Mouse (Mus musculus) cerebellum, adult 18-20 months (tissue): ENCODE measurements around the gene Slc22a23.

Experiments
- DNase-seq, 2 experiments: peaks; one replicate each; pipeline ENCODE4 v3.0.0; 2021

Slc22a23 gene

DNA sequence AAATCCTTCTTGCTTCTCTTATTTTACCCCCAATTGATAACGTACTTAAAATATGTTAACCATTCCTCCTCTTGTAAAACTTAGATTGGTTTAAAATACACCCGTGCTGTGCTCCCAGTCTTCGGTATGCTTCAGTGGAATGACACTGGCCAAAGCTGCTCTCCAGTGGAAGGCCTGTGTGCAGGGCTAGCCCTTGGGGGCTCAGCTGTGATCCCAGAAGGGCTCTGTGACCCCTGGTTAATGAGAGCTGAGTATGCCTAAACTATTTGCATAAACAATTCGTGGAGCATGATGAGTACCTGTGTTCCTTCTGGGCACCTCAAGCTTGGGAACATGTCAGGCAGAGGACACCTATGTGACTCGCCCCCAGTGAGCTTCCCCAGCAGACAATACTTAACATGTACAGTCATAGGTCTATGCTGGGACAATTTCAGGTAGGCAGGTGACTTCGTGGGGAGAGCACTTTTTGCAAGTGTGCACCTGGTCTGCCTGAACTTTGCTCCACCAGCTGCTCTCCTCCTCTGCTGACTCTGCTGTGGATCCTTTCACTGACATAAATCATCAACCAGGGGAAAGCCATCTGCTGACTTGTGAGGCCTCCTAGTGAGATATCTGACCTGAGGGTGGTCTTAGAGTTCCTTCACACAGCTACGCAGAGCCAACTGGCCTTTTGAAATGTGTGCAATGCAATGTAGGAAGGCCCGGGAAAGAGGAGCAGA lies 77.9 kb downstream of the Slc22a23 start:
- no peak for DNase-seq

GRCm38 (mm10) chr13:34266067-34266466 lies 78.9 kb downstream of the Slc22a23 start:
- no peak for DNase-seq

- DNase-seq, result no peak
These were observed 79.4 kb downstream of the Slc22a23 start for GRCm38 (mm10) chr13:34265576-34265975.

DNA sequence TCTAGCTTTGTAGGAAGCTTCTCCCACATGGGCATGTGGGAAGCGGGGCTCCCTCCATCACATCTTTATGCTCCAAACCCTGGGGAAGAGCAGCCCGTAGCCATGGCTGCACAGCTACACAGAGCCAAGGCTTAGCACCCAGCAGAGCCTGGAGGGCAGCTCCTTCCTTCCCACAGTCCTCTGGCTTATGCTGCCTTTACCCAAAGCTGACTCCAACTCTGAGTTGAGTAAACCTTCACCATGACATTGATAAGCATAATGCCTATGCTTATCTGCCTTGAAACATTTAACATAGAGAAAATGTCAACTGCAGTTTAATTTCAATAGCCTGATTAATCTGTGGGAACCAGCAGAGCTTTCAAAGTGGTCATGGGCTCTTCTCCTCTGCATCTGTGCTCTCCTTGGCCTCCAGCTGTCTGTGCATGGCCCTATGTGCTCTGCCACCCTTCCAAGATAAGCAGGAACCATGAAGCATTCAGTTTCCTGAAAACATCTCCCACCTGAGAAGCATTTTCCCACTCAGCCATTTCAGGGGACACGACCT lies 79.9 kb downstream of the Slc22a23 start:
- DNase-seq, result no peak

DNA sequence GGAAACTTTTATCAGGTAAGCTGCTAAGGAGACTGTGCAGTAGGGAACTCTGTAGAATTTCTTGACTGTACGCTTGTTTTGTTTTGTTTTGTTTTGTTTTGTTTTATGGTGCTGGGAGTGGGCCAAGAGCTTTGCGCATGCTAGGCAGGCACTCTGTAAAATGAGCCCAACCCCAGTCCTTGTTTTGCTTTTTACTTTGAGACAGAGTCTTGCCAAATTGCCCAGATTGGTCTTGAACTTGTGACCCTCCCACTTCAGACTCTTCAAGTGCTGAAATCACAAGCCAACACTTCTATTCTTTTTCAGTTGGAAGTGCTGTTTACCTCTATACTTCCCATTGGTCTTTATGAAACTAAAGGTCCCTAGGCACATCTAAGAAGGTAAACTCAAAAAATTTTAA lies 80.5 kb downstream of the Slc22a23 start:
- no peak for DNase-seq

GRCm38 (mm10) chr13:34258765-34259164 lies 86.2 kb downstream of the Slc22a23 start:
- DNase-seq, result no peak

- DNase-seq, result no peak
These were observed 87.8 kb downstream of the Slc22a23 start for GRCm38 (mm10) chr13:34257177-34257576.

- DNase-seq, result no peak
These were observed 88.3 kb downstream of the Slc22a23 start for GRCm38 (mm10) chr13:34256676-34257075.

GRCm38 (mm10) chr13:34255297-34255696 lies 89.7 kb downstream of the Slc22a23 start:
- peak; percentile 22 to 45 for DNase-seq

GRCm38 (mm10) chr13:34254691-34255090 lies 90.3 kb downstream of the Slc22a23 start:
- no peak for DNase-seq

GRCm38 (mm10) chr13:34253736-34254135 lies 91.2 kb downstream of the Slc22a23 start:
- no peak for DNase-seq

GRCm38 (mm10) chr13:34248941-34249920 lies 95.8 kb downstream of the Slc22a23 start:
- DNase-seq, result peak; percentile 21 to 23

GRCm38 (mm10) chr13:34248107-34248506 lies 96.9 kb downstream of the Slc22a23 start:
- no peak for DNase-seq

GRCm38 (mm10) chr13:34246821-34247220 lies 98.2 kb downstream of the Slc22a23 start:
- DNase-seq, result no peak

GRCm38 (mm10) chr13:34245216-34245615 lies 99.8 kb downstream of the Slc22a23 start:
- no peak for DNase-seq

GRCm38 (mm10) chr13:34244186-34244585 lies 100.8 kb downstream of the Slc22a23 start:
- DNase-seq, result peak; percentile 14 to 24

DNA sequence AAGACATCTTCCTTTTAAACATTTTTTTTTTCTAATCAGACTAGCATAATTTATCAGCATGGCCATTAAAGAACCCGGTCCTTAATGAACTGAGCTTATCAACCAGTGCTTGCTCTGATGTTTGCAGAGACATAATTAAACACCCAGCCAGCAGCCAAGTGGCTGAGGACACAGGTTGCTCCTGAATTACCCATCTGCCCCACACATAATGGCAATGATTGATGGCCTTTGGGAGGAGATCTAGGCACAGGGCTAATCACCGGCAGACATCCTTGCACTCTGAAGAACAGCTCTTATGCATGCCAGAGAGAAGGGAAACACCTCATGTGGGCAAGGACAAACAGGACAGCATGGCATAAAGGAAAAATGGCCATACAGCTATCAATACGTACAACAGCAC lies 102.8 kb downstream of the Slc22a23 start:
- DNase-seq, result no peak

DNA sequence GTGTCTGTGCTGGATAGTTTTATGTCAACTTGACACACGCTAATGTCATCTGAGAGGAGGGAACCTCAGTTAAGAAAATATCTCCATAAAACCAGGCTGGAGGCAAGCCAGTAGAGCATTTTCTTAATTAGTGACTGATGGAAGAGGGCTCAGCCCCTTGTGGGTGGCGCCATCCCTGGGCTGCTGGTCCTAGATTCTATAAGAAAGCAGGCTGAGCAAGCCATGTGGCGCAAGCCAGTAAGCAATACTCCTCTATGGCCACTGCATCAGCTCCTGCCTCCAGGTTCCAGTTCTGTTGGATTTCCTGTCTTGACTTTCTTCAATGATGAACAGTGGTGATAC lies 104.9 kb downstream of the Slc22a23 start:
- DNase-seq, result no peak

DNA sequence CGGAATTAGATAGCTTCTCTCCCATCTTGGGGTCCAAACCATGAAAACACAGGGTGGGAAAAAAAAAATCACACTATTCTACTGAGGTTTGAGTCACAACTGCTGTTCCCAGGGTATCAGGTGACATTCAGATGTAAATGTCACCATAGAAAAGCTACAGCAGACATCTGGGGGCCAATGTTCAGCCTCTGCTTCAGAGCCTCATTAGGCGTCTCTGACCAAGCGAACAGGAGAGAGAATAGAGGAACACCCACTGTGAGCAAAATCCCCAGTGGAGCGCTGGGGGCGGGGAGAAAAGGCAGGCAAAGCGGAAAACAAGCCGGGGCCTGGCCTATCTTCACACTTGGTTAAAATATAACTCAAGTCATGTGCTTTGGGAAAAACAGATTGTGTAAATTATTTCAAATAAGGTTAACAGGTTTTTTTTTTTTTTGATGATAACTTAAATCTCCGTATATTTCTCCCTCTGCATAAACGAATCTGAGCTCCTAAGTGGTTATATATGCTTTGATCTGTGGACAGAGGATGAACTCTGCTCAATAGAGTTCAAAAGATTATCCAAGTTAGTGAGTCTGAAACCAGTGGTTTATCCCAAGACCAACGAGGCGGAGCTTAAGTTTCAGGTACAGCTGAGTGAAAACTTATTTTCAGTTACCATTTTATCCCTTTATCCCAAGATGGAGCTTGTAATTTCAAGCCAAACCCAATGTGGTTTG lies 105.5 kb downstream of the Slc22a23 start:
- no peak for DNase-seq

DNA sequence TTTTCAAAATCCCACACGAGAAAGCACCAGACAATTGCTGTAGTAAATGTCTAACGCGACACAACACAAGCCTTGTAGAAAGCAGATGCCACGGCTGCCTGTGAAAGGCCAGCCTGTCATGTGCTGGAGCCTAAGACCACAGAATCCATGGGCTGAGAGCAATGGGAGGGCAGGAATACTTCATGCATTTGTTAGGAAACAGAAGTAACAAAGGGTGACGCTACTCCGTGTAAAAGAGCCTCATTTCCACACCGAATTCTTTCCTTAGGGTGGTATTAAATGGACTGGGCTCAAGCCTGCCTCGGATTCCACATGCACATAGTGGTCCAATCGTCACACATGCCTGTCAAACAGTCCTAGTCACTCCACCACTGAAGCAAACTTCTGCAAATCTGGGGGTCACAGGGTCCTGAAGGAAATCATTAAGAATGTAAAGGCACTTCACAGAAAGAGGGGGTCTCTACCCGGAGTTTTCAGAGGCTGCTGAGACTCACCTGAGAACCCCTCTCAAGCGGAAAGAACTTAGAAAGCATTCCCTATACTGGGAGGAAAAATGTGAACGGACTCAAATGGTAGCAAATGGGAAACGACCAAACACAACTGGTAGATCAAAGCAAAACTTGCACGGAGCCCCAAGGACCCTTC lies 106.2 kb downstream of the Slc22a23 start:
- DNase-seq, result no peak

DNA sequence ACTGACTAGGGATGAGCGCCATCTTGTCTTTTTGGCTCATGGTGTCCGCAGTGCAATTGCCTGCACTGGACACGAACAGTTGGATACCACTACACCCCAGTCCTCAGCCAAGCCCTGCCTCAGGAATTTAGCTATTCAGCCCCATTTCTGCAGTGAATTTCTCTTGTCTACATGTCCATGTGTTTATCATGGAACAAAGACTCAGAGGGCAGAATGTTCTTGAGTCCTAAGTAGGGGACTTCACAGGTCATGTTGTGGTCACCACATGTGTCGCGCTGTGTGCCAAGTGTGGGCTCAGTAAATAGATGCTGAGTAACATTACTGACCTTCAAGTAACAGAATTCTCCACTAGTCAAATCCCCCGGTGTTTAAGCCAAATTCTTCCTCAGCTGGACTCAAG lies 109.9 kb downstream of the Slc22a23 start:
- no peak for DNase-seq

DNA sequence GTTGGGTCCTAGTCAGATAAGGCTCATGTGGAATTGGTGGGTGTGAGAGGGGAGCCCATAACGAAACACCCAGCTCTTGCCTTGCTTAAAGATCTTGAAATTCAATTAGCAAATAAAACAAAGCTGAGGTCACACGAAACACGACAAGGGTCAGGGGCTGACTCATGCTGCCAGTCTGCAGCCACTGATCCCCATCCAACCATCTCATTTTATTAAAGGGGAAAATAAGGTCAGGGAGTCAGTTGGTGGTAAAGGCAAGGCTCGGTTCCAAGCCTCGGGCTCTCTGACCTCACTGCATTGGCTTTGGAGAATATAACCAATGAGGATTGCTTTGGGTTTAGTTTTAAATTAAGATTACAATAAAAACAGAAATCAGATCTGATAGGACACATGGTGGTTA lies 110.5 kb downstream of the Slc22a23 start:
- DNase-seq, result no peak

DNA sequence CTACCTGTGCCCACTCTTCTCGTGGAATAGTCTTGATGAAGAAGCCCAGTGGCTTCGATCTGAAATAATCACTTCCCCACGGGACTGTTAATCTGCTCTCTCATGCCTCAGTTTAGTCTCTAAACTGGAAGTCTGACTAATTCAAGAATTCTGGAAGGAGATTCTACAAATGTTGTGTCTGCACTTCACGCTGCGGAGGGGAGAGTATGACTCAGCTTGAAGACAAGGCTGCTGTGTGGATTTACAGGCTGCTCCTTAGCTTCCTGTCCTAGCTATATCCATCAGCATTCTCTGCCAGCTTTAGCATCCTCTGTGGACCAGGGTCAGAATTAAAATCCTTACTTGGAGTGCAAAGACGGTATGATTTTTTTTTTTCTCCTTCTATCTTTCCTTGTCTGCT lies 112.0 kb downstream of the Slc22a23 start:
- DNase-seq, result no peak
